Mouse (Mus musculus) heart, postnatal 10 days (tissue): ENCODE measurements at regions not wholly inside any gene's neighbourhood (a gene's known extent, or its start where the extent isn't known, plus 50 kb on each side); places are given as distances from the start of the nearest gene placed in this dataset.

Experiments used
- DNase-seq, 2 experiments: peaks; one replicate each; pipeline ENCODE4 v3.0.0; 2021
- intact Hi-C: fragments of 180-260 bp; cut with DNase I; formaldehyde crosslinking; loops from one replicate; pipeline ENCODE4 v1.15.1; 2025

DNA sequence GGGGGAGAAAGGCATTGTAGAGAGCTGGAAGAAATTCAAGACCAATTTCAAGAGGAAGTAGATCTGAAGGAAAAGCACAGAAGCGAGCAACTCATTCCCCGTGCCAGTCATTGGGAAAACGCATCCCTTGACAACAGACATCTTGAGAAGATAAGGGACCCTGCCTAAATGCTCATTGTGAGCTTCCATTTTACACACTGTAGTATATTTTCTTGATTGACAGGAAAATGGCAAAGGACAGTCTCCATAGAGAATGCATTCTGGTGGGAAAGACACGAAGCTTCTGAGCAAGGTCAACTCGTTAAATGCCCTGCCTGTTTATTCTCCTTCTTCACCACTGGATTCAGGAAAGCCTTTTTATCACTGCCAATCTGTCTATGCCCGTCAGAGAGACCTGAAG, 424.1 kb upstream of the Vwc2 start:
- intact Hi-C loops, result no loop called here
- DNase-seq, result no peak

DNA sequence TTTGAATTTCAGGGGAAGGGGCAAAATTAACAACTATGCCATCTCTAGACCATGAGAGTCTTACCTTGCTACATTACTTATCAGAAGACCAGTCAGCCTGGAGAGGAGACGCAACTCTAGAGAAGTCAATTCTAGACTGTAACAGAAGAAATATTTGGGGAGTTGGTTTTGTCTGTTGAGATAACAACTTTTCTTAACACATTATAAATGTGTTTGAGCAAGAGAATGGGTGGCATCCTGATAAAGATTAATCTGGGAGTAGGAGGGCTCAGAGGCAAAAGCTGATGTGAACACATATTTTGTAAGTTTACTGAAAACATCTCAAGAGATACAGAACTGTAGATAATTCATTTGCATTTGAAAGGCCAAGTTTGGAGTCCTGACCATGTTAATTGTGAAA, 389.0 kb upstream of the Vwc2 start:
- no peak for DNase-seq
- intact Hi-C loops, result no loop called here

DNA sequence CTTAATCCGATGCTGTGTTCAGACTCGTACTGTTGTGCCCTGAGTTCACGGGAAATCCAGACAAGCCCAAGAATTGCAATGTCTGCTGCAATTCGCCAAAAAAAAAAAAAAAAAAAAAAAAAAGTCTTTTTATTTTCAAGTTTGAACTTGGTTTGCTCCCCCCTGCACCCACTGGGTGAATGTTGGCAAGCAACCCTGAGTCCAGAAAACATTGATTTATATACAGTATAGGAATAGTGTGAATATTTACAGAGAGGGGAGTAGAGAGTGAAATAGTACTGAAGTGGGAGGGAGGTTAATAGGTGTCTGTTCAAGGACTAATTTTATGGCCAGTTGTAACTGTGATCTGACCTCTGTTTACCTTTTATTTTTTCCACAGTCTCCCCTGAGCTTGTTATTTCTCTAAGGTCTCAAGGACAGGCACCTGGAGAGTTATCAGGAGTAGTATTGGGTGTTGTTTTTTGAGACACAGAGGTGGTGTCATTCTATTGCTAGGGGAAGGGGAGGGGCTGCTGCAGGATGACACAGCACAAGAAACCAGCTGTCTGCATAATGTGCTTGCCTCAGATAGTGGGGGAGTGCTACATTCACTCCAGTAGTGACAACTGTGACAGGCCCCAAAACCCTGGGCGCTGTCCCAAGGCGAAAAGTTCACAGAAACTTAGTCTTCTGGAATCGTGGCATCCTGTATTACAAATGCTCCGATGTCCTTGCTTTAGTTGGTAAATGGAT, 385.0 kb upstream of the Vwc2 start:
- intact Hi-C loops, result no loop called here
- DNase-seq, result peak; percentile 1 to 3
